Mouse (Mus musculus) mature B cell (primary cell): Measurements from ENCODE around the gene Olfr868.

ENCODE experiments used
- in situ Hi-C: fragments of 300-500 bp; cut with MboI; formaldehyde crosslinking; loops from 2 replicates; pipeline ENCODE4 v1.14.3; 2019

Olfr868 gene

GRCm38 (mm10) chr9:20098326-20098725 lies at the start of gene Olfr868:
TSS of gene Olfr868 (plus strand) at chr9:20098626.
- in situ Hi-C loops = no loop called here

- in situ Hi-C loops = no loop called here
Measured at GRCm38 (mm10) chr9:20057462-20057861, 41.0 kb upstream of the Olfr868 start, which contains the start of gene Olfr867. TSS of gene Olfr867 (minus strand) at chr9:20057562.

- in situ Hi-C loops = no loop called here
Measured at GRCm38 (mm10) chr9:20070236-20070635, 28.2 kb upstream of the Olfr868 start.

- in situ Hi-C loops = no loop called here
Measured at GRCm38 (mm10) chr9:20071291-20071690, 27.1 kb upstream of the Olfr868 start.

- in situ Hi-C loops = no loop called here
Measured at GRCm38 (mm10) chr9:20073523-20074177, 24.8 kb upstream of the Olfr868 start.

DNA sequence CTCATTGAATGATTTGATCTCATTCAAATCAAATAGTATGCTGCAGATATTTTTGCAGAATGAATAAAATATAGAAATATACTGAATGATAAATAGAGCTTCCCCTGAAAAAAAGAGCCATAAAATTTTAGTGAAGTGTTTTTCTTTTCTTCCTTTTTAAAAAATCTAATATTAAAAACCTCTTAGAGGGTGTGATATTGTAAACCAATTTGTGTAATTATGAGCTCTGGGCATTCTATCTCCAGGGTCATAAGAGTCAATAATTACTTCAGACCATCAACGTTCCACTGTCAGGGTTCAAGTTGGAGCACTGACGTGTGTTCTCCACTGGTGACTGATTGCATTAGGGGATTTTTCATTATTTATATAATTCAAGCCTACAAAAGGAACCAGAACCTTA lies 30.3 kb downstream of the Olfr868 start, which contains the start of gene Olfr869:
Gene Olfr869 (plus strand): TSS at position 301 of the 400 bp plus-strand sequence.
- in situ Hi-C loops = no loop called here

DNA sequence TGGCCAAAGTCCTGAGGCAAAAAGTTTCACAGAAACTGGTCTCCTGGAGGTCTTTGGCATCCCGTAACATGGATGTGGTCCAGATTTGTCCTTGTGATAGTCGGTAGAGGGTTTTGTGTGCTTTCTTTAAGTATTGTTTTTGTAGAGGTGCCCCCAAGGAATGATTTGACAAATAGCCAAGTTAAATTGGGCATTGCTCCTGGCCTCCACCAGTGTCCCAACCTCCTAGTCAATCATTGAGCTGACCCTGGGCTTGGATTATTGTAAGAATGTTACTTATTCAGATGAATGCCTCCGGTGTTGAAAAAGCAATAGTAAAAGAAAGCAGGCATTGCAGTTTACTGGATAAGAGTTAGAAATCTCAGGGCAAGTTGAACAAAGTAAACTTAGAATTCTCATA lies 51.3 kb downstream of the Olfr868 start:
- in situ Hi-C loops = no loop called here
